Mouse (Mus musculus): ENCODE measurements around the gene Olfr1513.
"Not testable (repeated sequence)": the region's sequence is repeated elsewhere in the genome, so short reads cannot be mapped to it uniquely, and the experiment has no call there.

Gene Olfr1513

GRCm38 (mm10) chr14:52356308-52356707, at the start of gene Olfr1513:
Gene Olfr1513, minus strand, starts transcription at chr14:52356408.
- DNase-seq (ENCODE audit: low read depth, low spot score) = no peak

GRCm38 (mm10) chr14:52397279-52397678, 41.1 kb upstream of the Olfr1513 start, which contains the start of gene Olfr1511:
Gene Olfr1511, minus strand, starts transcription at chr14:52397379.
- DNase-seq (ENCODE audit: low read depth, low spot score) = no peak

DNA sequence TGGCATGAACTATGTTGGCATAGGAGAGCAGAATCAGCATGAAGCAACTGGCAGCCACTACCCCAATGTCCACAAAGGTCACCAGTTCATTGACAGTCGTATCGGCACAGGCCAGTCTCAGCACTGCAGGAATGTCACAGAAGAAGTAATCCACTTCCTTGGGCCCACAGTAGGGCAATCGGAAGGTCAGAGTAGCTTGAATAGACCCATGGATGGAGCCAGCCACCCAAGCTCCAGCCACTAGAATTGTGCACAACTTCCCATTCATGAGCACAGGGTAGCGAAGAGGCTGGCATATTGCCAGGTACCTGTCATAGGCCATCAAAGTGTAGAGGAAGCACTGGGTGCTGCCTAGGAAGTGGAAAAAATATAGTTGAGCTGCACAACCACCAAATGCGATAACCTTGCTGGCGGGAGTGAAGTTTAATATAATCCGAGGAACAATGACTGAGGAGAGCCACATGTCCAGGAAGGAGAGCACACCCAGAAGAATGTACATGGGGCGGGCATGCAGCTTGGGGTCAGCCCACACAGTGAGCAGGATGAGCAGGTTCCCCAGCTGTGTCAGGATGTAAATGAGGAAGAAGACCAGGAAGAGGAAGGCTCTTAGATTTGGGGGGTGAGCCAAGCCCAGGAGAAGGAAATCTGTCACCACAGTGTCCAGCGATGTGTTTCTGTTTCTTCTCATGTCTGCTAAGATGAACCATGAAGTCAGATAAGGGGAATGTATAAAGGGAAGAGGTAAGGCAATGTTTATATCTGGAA, 34.1 kb upstream of the Olfr1513 start:
- not testable (repeated sequence) for DNase-seq (ENCODE audit: low read depth, low spot score)

- DNase-seq (ENCODE audit: low read depth, low spot score) = no peak
These were observed 22.9 kb upstream of the Olfr1513 start, which contains the start of gene Olfr1512 for GRCm38 (mm10) chr14:52379068-52379467. Gene Olfr1512, minus strand, starts transcription at chr14:52379168.

DNA sequence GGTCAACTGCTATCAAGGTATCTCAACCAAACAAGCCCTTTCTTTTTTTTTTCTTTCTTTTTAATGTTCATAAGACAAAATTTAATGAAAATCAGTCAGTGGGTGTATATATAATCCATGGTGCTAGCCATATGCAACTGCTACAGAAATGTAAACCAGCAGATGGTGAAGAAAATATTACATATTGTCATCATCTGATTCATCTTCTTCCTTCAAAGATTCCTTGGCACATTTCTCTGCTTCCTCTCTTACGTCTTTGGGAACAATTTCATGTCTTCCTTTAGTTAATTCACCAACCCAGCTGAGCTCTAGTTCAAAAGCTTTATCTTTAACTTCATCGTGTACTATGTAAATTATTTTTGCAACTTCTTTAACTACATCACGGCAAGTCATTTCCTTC, 12.5 kb upstream of the Olfr1513 start:
- DNase-seq (ENCODE audit: low read depth, low spot score) = no peak

DNA sequence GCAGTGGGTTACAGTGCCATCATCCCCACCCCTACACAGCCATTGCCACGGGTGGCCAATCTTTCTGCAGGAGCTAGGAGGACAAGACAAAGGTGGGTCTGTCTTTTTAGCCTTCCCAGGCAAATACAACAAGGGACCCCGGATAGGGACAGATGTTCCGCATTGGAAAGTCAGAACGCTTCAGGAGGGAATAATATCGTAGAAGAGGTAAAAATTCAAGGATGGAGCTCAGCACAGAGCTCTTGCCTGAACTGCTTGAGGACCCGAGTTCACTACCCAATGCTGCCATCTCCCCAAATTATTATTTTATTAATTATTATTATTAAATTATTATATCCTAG, 16.7 kb downstream of the Olfr1513 start:
- DNase-seq (ENCODE audit: low read depth, low spot score) = no peak

DNA sequence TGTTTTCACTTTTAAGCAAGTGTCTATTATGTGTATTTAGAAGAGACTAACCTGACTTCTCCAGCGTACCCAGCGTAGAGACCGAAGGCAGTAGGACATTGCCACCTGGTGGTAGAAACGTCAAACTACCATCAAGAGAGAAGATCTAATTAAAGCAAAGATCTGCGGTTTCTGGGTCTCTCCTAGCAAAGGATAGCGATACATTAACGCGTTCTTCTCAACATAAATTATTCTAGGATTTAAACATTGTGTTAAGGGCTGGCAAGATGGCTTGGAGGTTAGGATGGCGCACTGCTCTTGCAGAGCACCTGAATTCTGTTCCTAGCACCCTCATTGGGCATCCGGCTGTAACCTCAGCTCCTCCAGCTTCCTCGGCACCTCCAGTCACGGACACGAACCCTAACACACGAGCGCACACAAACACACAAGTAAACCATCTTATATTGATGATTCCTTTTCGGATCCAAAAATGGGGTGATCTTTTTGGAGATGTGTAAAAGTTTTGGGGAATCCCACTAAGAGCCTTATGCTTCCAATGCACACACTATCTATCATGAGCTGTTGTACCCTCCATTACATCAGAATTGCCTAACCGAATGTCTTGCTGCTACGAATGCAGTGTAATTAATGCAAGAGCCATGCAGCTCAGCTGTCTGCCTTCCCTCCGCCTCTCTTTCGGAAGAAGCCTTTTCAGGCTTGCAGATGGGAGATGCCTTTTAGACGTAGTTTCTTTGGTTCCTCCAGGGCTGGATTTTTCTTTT, 17.3 kb downstream of the Olfr1513 start:
- DNase-seq (ENCODE audit: low read depth, low spot score) = peak; percentile 87

DNA sequence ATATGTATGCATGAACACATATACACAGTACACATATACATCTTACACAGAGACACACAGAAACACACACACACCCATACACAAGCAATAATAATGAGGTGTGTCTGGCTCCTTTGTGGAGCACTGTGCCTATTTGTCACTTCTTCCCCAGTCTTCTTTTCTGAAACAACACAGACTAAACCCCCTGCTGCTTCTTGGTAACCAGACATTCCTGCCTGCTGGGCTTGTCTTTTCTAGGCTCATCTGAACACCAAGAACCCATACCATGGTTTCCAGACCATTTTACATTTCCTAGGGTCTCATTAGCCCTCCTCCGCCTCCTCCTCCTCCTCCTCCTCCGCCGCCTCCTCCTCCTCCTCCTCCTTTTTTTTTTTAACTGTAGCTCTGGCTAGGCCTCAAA, 24.0 kb downstream of the Olfr1513 start:
- no peak for DNase-seq (ENCODE audit: low read depth, low spot score)

GRCm38 (mm10) chr14:52331069-52331750, 25.0 kb downstream of the Olfr1513 start:
- DNase-seq (ENCODE audit: low read depth, low spot score) = no peak

GRCm38 (mm10) chr14:52327910-52328812, 28.0 kb downstream of the Olfr1513 start, which contains the start of gene Sall2:
Gene Sall2, minus strand, starts transcription at chr14:52328762.
- no peak for DNase-seq (ENCODE audit: low read depth, low spot score)

GRCm38 (mm10) chr14:52327375-52327901, 28.8 kb downstream of the Olfr1513 start:
- no peak for DNase-seq (ENCODE audit: low read depth, low spot score)

DNA sequence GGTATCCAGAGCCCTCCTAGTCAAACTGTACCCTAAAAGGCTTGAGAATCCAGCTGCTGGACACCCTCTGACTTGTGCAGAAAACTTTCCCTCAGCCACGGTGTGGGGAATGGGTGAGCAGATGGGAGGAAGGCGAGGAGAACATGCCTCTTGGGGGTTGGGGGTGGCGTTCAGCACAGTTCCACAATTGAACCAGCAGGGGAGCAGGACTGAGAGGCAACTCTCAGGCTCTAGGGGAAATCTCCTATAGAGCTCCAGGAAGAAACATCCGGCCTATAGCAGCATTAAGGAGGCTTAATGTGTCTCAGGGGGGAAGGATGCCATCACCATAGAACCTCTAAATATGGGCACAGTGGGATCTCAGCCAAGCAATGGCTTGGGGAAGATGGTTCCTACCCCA, 30.3 kb downstream of the Olfr1513 start:
- no peak for DNase-seq (ENCODE audit: low read depth, low spot score)

DNA sequence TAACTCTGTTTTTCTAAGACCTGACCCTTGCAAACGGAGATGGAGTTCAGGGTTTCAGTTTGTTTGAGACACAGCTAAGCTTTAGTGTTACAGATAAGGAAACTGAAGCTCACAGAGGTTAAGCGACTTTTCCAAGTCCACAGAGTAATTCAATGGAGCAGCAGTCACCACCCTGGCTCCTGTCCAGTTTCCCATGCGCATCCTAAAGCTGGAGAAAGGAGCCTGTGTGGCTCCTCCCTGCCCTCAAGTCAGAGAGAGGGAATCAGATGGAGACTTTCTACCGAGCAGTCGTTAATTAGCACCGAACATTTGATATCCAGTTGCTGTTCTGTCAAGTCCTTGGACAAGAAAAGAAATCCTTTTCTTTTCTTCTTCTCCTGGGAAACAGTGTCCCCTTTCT, 36.8 kb downstream of the Olfr1513 start:
- DNase-seq (ENCODE audit: low read depth, low spot score) = no peak

DNA sequence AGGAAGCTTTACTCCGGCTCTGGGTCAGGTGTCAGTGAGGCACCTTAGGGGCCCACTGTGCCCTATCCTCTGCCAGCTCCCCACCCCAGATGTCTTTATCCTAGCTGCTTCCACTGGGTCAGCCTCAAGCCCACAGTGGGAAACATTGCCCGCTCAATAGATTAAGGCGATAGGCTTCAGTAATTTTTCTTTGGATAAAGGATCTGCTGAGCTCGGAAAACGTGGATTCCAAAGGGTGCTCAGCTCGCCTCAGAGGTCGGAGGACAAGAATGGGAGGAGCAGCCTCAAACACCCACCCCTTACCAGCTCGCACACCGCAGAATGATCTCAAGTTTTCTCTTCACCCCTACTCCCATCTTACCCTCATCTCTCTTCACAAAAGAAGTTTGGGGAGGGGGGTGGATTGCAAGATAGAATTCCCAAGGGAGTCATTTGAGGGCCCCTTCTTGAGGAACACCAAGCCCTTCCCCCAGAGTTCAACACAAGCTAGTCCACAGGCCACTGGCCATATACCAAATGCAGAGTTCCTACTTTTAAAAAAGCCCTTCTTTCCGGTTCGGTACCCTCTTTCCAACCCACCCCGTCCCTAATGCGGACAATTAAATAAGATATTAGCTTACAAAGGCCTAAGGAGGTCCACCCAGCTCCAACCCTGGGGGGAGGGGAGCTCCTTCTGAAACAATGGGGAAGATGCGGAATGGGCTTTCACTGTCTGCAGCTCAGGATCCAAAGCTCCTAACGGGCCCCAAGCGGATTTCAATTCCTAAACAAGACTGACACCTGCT, 39.6 kb downstream of the Olfr1513 start:
- peak; percentile 27 for DNase-seq (ENCODE audit: low read depth, low spot score)

GRCm38 (mm10) chr14:52315792-52316440, 40.3 kb downstream of the Olfr1513 start:
- peak; percentile 75 for DNase-seq (ENCODE audit: low read depth, low spot score)

- no peak for DNase-seq (ENCODE audit: low read depth, low spot score)
These were observed 40.9 kb downstream of the Olfr1513 start for GRCm38 (mm10) chr14:52315283-52315780.

DNA sequence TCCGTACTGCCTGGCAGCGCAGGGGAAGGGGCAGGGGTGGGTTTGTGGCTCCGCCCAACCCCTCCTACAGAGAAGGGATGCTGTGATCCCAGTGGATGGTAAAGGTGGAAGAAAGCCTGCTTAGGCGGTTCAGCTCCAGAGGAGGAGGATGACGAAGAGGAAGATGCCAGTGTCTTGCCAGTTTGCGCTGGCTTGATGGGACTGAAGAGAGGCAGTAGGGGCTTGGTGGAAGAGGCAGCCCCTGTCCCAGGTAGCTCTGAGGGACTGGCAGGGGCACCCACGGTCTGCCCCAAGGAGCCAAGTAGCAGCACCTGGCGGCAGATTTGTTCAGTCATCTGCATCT, 41.4 kb downstream of the Olfr1513 start:
- DNase-seq (ENCODE audit: low read depth, low spot score) = no peak

DNA sequence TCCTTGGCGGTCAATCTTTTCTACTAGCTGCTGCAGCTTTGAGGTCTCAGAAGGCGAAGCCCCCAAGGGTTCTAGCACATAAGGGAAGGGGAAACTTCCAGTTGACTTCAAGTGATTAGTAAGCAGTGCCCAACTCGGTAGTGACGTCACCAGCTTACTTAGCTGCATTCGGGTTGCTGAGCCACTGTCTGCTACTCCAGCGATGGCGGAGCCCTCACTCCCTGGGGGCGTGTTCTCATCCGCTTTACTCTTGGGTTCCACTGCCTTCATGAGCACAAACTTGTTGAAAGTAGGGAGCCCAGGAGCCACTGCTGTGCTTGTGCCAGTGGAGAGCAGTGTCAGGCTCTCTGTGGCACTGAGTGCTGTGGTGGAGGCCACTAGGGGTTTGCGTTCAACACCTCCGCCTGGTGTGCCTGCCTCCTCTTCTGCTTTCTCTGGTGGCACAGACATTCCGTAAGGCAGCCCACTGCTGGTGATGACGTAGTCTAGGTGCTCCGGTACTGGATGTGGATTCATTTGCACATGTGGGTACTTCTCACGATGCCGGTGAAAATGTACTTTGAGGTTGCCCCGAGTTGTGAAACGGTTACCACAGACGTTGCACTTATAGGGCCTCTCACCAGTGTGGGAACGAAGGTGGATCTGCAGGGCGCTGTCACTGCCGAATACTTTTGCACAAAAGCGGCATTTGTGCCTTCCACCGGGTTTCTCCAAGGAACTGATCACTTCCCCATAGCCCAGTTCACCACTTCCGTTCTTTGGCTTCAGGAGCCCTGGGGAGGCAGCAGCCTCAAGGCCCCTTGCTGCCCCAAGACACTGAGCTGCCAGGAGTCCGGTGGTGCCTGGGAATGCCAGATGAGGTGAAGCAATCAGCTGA, 42.0 kb downstream of the Olfr1513 start:
- no peak for DNase-seq (ENCODE audit: low read depth, low spot score)

DNA sequence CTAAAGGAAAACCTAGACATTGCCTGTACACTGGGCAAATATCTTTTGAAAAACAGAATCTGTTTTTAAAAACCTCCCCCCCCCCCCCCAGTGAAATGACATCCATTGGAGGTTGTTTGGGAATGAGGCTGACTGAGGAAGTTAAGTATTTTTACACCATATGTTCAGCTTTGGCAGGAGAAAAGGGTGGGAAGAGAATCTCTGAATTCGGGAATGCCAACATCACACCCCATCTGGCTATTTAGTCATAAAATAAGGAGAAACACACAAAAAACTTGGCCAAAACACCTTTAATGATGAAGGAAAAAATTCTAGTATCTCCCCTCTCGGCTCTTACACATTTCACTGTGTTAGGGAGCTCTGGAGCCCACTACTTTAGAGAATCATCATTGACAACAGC, 45.3 kb downstream of the Olfr1513 start:
- no peak for DNase-seq (ENCODE audit: low read depth, low spot score)

Data from CD4-positive, CD25-positive, alpha-beta regulatory T cell, adult 2 months (primary cell).